Mouse (Mus musculus): ENCODE data around the gene Mef2a. TPM values are rescaled to one million over a fixed set of nuclear protein-coding genes. Genes with fewer than 3 reads are reported as not detected.

Mef2a gene
- polyA plus RNA-seq, 1 experiment: 95.0 TPM

GRCm38 (mm10) chr7:67404176-67404575 is 31.5 kb upstream of the Mef2a start:
- Histone ChIP-seq H3K27ac (ENCODE audit: insufficient read depth, low read depth, low read length) (no peak overlapping the region), H3K4me1 (ENCODE audit: control insufficient read depth, insufficient read depth, low read length) (no peaks in the 10 kb centered on the region), H3K4me3 (ENCODE audit: insufficient read depth, low read depth, low read length) (no peak overlapping the region)
- WGBS: 71% methylated on average over 2 of the region's 2 CpGs
- TF ChIP-seq CTCF (IDR thresholded peaks at IDR 0.05; ENCODE audit: insufficient read depth, low read depth, low read length) (no peak), POLR2A (IDR thresholded peaks at IDR 0.05; ENCODE audit: insufficient read depth, low read depth, low read length) (no peak)

GRCm38 (mm10) chr7:67402353-67402752 is 29.7 kb upstream of the Mef2a start:
- Histone ChIP-seq H3K4me1 (ENCODE audit: control insufficient read depth, insufficient read depth, low read length) (no peaks in the 10 kb centered on the region), H3K4me3 (ENCODE audit: insufficient read depth, low read depth, low read length) (no peak overlapping the region), H3K27ac (ENCODE audit: insufficient read depth, low read depth, low read length) (no peak overlapping the region)
- TF ChIP-seq POLR2A (IDR thresholded peaks at IDR 0.05; ENCODE audit: insufficient read depth, low read depth, low read length) (no peak), CTCF (IDR thresholded peaks at IDR 0.05; ENCODE audit: insufficient read depth, low read depth, low read length) (no peak)
- 88% methylated on average over 7 of the region's 7 CpGs for WGBS

- H3K27ac ChIP-seq (ENCODE audit: insufficient read depth, low read depth, low read length): no peak overlapping the region
- H3K4me3 ChIP-seq (ENCODE audit: insufficient read depth, low read depth, low read length): no peak overlapping the region
- no peak for TF ChIP-seq CTCF (IDR thresholded peaks at IDR 0.05; ENCODE audit: insufficient read depth, low read depth, low read length)
- no peak for TF ChIP-seq POLR2A (IDR thresholded peaks at IDR 0.05; ENCODE audit: insufficient read depth, low read depth, low read length)
- WGBS: 51% methylated on average over 5 of the region's 5 CpGs
- no peaks in the 10 kb centered on the region for H3K4me1 ChIP-seq (ENCODE audit: control insufficient read depth, insufficient read depth, low read length)
Observed at GRCm38 (mm10) chr7:67401379-67401778, 28.7 kb upstream of the Mef2a start.

GRCm38 (mm10) chr7:67390760-67391159 is 18.1 kb upstream of the Mef2a start:
- TF ChIP-seq CTCF (IDR thresholded peaks at IDR 0.05; ENCODE audit: insufficient read depth, low read depth, low read length) (no peak), POLR2A (IDR thresholded peaks at IDR 0.05; ENCODE audit: insufficient read depth, low read depth, low read length) (no peak)
- WGBS: 41% methylated on average over 5 of the region's 5 CpGs
- peaks cover 7% of the 10 kb centered on the region; the same call in 1 of the 2 replicates for H3K4me1 ChIP-seq (ENCODE audit: control insufficient read depth, insufficient read depth, low read length)
- H3K4me3 ChIP-seq (ENCODE audit: insufficient read depth, low read depth, low read length): no peak overlapping the region
- H3K27ac ChIP-seq (ENCODE audit: insufficient read depth, low read depth, low read length): no peak overlapping the region

GRCm38 (mm10) chr7:67390095-67390494 is 17.4 kb upstream of the Mef2a start:
- TF ChIP-seq POLR2A (IDR thresholded peaks at IDR 0.05; ENCODE audit: insufficient read depth, low read depth, low read length) (no peak), CTCF (IDR thresholded peaks at IDR 0.05; ENCODE audit: insufficient read depth, low read depth, low read length) (no peak)
- Histone ChIP-seq H3K4me1 (ENCODE audit: control insufficient read depth, insufficient read depth, low read length) (peaks cover 7% of the 10 kb centered on the region; the same call in 1 of the 2 replicates), H3K4me3 (ENCODE audit: insufficient read depth, low read depth, low read length) (no peak overlapping the region), H3K27ac (ENCODE audit: insufficient read depth, low read depth, low read length) (no peak overlapping the region)
- 78% methylated on average over 7 of the region's 7 CpGs for WGBS

- 83% methylated on average over 6 of the region's 6 CpGs for WGBS
- Histone ChIP-seq H3K27ac (ENCODE audit: insufficient read depth, low read depth, low read length) (no peak overlapping the region), H3K4me3 (ENCODE audit: insufficient read depth, low read depth, low read length) (no peak overlapping the region), H3K4me1 (ENCODE audit: control insufficient read depth, insufficient read depth, low read length) (no peaks in the 10 kb centered on the region)
- TF ChIP-seq CTCF (IDR thresholded peaks at IDR 0.05; ENCODE audit: insufficient read depth, low read depth, low read length) (no peak), POLR2A (IDR thresholded peaks at IDR 0.05; ENCODE audit: insufficient read depth, low read depth, low read length) (no peak)
Observed at GRCm38 (mm10) chr7:67384942-67385872, 12.5 kb upstream of the Mef2a start.

GRCm38 (mm10) chr7:67380174-67381129 is 7.8 kb upstream of the Mef2a start:
- Histone ChIP-seq H3K4me1 (ENCODE audit: control insufficient read depth, insufficient read depth, low read length) (no peaks in the 10 kb centered on the region), H3K27ac (ENCODE audit: insufficient read depth, low read depth, low read length) (no peak overlapping the region), H3K4me3 (ENCODE audit: insufficient read depth, low read depth, low read length) (no peak overlapping the region)
- TF ChIP-seq POLR2A (IDR thresholded peaks at IDR 0.05; ENCODE audit: insufficient read depth, low read depth, low read length) (no peak), CTCF (IDR thresholded peaks at IDR 0.05; ENCODE audit: insufficient read depth, low read depth, low read length) (no peak)
- WGBS: 91% methylated on average over 6 of the region's 6 CpGs

GRCm38 (mm10) chr7:67376796-67377195 is 4.1 kb upstream of the Mef2a start:
- WGBS: 78% methylated on average over 6 of the region's 6 CpGs
- TF ChIP-seq CTCF (IDR thresholded peaks at IDR 0.05; ENCODE audit: insufficient read depth, low read depth, low read length) (no peak), POLR2A (IDR thresholded peaks at IDR 0.05; ENCODE audit: insufficient read depth, low read depth, low read length) (no peak)

More at GRCm38 (mm10) chr7:67376796-67377195, 4.1 kb upstream of the Mef2a start:
- Histone ChIP-seq H3K4me3 (ENCODE audit: insufficient read depth, low read depth, low read length) (no peak overlapping the region), H3K27ac (ENCODE audit: insufficient read depth, low read depth, low read length) (no peak overlapping the region), H3K4me1 (ENCODE audit: control insufficient read depth, insufficient read depth, low read length) (peaks cover 10% of the 10 kb centered on the region)
